Mouse (Mus musculus): Measurements from ENCODE around the gene Gm38655.

DNA sequence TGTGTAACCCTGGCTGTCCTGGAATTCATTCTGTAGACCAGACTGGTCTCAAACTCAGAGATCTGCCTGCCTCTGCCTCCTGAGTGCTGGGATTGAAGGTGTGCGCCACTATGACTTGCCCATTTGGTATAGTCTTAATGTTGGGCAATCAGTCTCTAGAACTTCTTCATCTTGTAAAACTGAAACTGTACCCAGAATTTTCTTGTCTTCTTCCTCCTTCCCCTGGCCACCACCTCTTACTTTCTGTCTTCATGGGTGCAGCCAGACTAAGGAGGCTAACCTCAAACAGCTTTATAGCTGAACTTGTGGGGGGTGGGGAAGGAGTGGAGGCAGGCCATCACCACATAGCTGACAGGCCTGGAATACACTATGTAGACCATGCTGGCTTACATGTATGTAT lies 36.5 kb downstream of the Gm38655 start:
- TF ChIP-seq CTCF (IDR thresholded peaks at IDR 0.05; ENCODE audit: low read depth): no peak
- TF ChIP-seq EP300 (IDR thresholded peaks at IDR 0.05; ENCODE audit: low read depth): no peak
